7 mouse cellular contexts compared by ENCODE assay signal in the genomic region with DNA sequence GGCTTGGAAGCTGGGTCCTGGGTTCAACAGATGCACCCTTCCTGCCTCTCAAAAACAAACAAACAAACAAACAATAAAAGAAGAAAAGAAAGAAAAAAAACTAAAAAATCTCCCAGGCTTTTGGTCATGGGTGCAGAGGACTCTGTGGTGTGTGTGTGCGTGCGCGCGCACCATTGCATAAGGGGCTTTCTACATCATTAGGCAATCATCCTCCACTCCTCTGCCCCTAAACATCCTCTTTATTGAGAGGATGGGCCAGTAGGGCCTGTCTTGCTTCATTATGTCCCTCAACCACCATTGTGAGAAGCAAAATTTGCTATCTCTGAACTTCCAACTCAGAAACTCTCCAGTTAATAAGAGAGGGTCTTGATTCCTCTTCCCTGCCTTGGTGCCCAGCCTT. TPM values are rescaled to one million over a fixed set of nuclear protein-coding genes. Genes with fewer than 3 reads are reported as not detected.
DNase-seq lines count a peak whose midpoint lies in the region; ATAC-seq and TF ChIP-seq lines count a peak whose summit lies in the region.

No protein-coding gene starts in this region.

- peak overlapping the region; percentile 97 for H3K4me2 ChIP-seq in hindbrain, embryonic 16.5 days (ENCODE audit: low read length)

- H3K27ac ChIP-seq in bone marrow macrophage, adult 2 months (ENCODE audit: insufficient read depth, low read depth, low read length) = peak overlapping the region; percentile 98
- peak overlapping the region; percentile 89; the same call in 1 of the 2 replicates for H3K27ac ChIP-seq in hindbrain, embryonic 16.5 days (ENCODE audit: low read depth, low read length)

- no peak for ATAC-seq in hindbrain, embryonic 16.5 days
- peak; percentile 69 for ATAC-seq in megakaryocyte progenitor cell, adult 5-6 weeks (replicated peaks; ENCODE audit: poor library complexity)

- no peaks in the 10 kb centered on the region for H3K36me3 ChIP-seq in E14TG2a.4 (ENCODE audit: insufficient read depth, low read length)
- H3K36me3 ChIP-seq in hindbrain, embryonic 16.5 days (ENCODE audit: control insufficient read depth, insufficient read depth, low read length) = no peaks in the 10 kb centered on the region

- 61% methylated on average over 4 of the region's 4 CpGs for WGBS in hindbrain, embryonic 16.5 days

- H3K27me3 ChIP-seq in E14TG2a.4 (ENCODE audit: insufficient read depth, low read length) = peaks cover 62% of the 10 kb centered on the region
- no peaks in the 10 kb centered on the region for H3K27me3 ChIP-seq in hindbrain, embryonic 16.5 days (replicated peaks; ENCODE audit: control insufficient read depth, insufficient read depth, low read length)

- TF ChIP-seq POLR2A in bone marrow macrophage, adult 2 months (IDR thresholded peaks at IDR 0.05; ENCODE audit: borderline replicate concordance, low read depth, low read length) = 0 out of 2 replicates have a peak, but pooled peaks have one; percentile 42

- H3K9me3 ChIP-seq in E14TG2a.4 (ENCODE audit: low read length) = no peaks in the 10 kb centered on the region
- H3K9me3 ChIP-seq in hindbrain, embryonic 16.5 days (ENCODE audit: control insufficient read depth, low read length) = no peaks in the 10 kb centered on the region

- H3K9ac ChIP-seq in hindbrain, embryonic 16.5 days (ENCODE audit: low read depth, low read length) = peak overlapping the region; percentile 85; the same call in 1 of the 2 replicates

- peaks cover 46% of the 10 kb centered on the region for H3K4me1 ChIP-seq in E14TG2a.4 (replicated peaks; ENCODE audit: low read depth, low read length)
- peaks cover 49% of the 10 kb centered on the region for H3K4me1 ChIP-seq in bone marrow macrophage, adult 2 months (ENCODE audit: control insufficient read depth, insufficient read depth, low read length)
- H3K4me1 ChIP-seq in hindbrain, embryonic 16.5 days (ENCODE audit: control insufficient read depth, insufficient read depth, low read depth, low read length) = peaks cover 18% of the 10 kb centered on the region

- no peak for DNase-seq in c-Kit-positive CD71-positive TER-119-positive erythroid progenitor cells, embryonic 14.5 days (ENCODE audit: low spot score)
- DNase-seq in layer of hippocampus, postnatal 25 days (ENCODE audit: extremely low spot score in 1 of 2, low spot score in 1 of 2) = no peak
- no peak for DNase-seq in thymus, postnatal 10 days (ENCODE audit: low spot score in 2 of 2)

- TF ChIP-seq CTCF in E14TG2a.4 (conservative IDR thresholded peaks at IDR 0.05; ENCODE audit: low read length) = no peak
- no peak for TF ChIP-seq CTCF in bone marrow macrophage, adult 2 months (IDR thresholded peaks at IDR 0.05; ENCODE audit: low read depth, low read length)

- H3K4me3 ChIP-seq in E14TG2a.4 (replicated peaks; ENCODE audit: low read length) = 0 out of 2 replicates have a peak overlapping the region, but pooled peaks have one; percentile 87
- peak overlapping the region; percentile 39 for H3K4me3 ChIP-seq in bone marrow macrophage, adult 2 months (ENCODE audit: insufficient read depth, low read length)
- H3K4me3 ChIP-seq in hindbrain, embryonic 16.5 days (ENCODE audit: low read length) = no peak overlapping the region; the same call in 1 of the 2 replicates

RNA-seq across cellular contexts. Expression of a gene that starts 0.7 kb away (rescaled TPM):
- polyA plus RNA-seq in bone marrow macrophage, adult 2 months (2012; ENCODE audit: insufficient read depth, insufficient read length, missing spikeins) = 1,284 and 1,400 TPM in 2 replicates
- polyA plus RNA-seq in hindbrain, embryonic 16.5 days (2015; fragmentation: Nextera tagmentation; extraction: Ambion mirVana) = 31.9 and 34.6 TPM in 2 replicates
- 62.3 and 67.6 TPM in 2 replicates for total RNA-seq in megakaryocyte progenitor cell, adult 5-6 weeks (2015)
- total RNA-seq in megakaryocyte progenitor cell, adult 5-6 weeks (2017) = 67.5 and 73.8 TPM in 2 replicates
- total RNA-seq in layer of hippocampus, postnatal 25 days (2021) = 100 to 1,000 TPM; 284 to 286 TPM

RNA-seq across cellular contexts. Expression of a gene that starts 55.5 kb away (rescaled TPM):
- 0.28 and 0.41 TPM in 2 replicates for polyA plus RNA-seq in bone marrow macrophage, adult 2 months (2012; ENCODE audit: insufficient read depth, insufficient read length, missing spikeins)
- not detected in 2 replicates for polyA plus RNA-seq in hindbrain, embryonic 16.5 days (2015; fragmentation: Nextera tagmentation; extraction: Ambion mirVana)
- not detected in 2 replicates for total RNA-seq in megakaryocyte progenitor cell, adult 5-6 weeks (2015)
- total RNA-seq in megakaryocyte progenitor cell, adult 5-6 weeks (2017) = not detected in 2 replicates
- total RNA-seq in layer of hippocampus, postnatal 25 days (2021) = under 1 TPM in 1 of 2 experiments, not detected in 1; 0.44 TPM
